Mouse (Mus musculus) megakaryocyte, embryonic 14.5 days (primary cell): ENCODE results near the gene Hemgn. TPM values are rescaled to one million over a fixed set of nuclear protein-coding genes. Genes with fewer than 3 reads are reported as not detected.
A peak's percentile ranks its signal among the peaks of the same experiment; 100 is the strongest.

Source experiments
- H3K27me3 ChIP-seq: replicated peaks from 2 replicates; pipeline ENCODE3; 2012; ENCODE audit warnings: inconsistent platforms
- H3K36me3 ChIP-seq: replicated peaks from 2 replicates; pipeline ENCODE3; 2012; ENCODE audit warnings: low read length, inconsistent platforms, mixed read lengths
- H3K4me1 ChIP-seq: 2 replicates; pipeline ENCODE4 v1.6.1; 2012; ENCODE audit warnings: inconsistent platforms
- H3K4me3 ChIP-seq: replicated peaks from 2 replicates; pipeline ENCODE3; 2012; ENCODE audit warnings: moderate library complexity, mild to moderate bottlenecking, inconsistent platforms
- H3K9me3 ChIP-seq: 2 replicates; pipeline ENCODE4 v1.6.1; 2012; ENCODE audit warnings: inconsistent platforms
- FLI1 ChIP-seq: IDR thresholded peaks from 2 replicates; pipeline ENCODE4 v1.6.1; 2012; ENCODE audit warnings: low read length, inconsistent platforms, mixed read lengths
- GATA1 ChIP-seq: IDR thresholded peaks from 3 replicates; pipeline ENCODE4 v1.6.1; 2012; ENCODE audit warnings: mixed read lengths, low read length, inconsistent platforms, borderline replicate concordance
- polyA plus RNA-seq: library from polyadenylated mRNA; stranded (reverse); fragments of >175 nt; gene quantifications from 2 replicates; pipeline ENCODE4 v1.2.3, GENCODE M21; 2012; ENCODE audit warnings: low replicate concordance; ENCODE audit not compliant: insufficient read depth

Gene Hemgn
- polyA plus RNA-seq, 1 experiment, result 13.1 TPM

GRCm38 (mm10) chr4:46450519-46451131 lies 37.3 kb upstream of the Hemgn start, which contains the start of gene Anp32b:
TSS of gene Anp32b (plus strand) at chr4:46450902.
- no peaks in the 10 kb centered on the region for H3K9me3 ChIP-seq
- peaks cover 68% of the 10 kb centered on the region for H3K4me1 ChIP-seq
- no peaks in the 10 kb centered on the region for H3K27me3 ChIP-seq
- peaks cover 5% of the 10 kb centered on the region for H3K36me3 ChIP-seq
- TF ChIP-seq FLI1 (no peak), GATA1 (no peak)
- H3K4me3 ChIP-seq, result peak within 1 kb of the TSS; percentile 94

GRCm38 (mm10) chr4:46450020-46450518 lies 36.8 kb upstream of the Hemgn start:
- Histone ChIP-seq H3K4me3 (peak overlapping the region; percentile 92), H3K9me3 (no peaks in the 10 kb centered on the region), H3K4me1 (peaks cover 63% of the 10 kb centered on the region), H3K36me3 (peaks cover 1% of the 10 kb centered on the region), H3K27me3 (no peaks in the 10 kb centered on the region)
- no peak for TF ChIP-seq FLI1
- no peak for TF ChIP-seq GATA1

GRCm38 (mm10) chr4:46448886-46449285 lies 35.6 kb upstream of the Hemgn start:
- H3K4me1 ChIP-seq, result peaks cover 51% of the 10 kb centered on the region

GRCm38 (mm10) chr4:46447461-46447860 lies 34.2 kb upstream of the Hemgn start:
- Histone ChIP-seq H3K27me3 (no peaks in the 10 kb centered on the region), H3K36me3 (no peaks in the 10 kb centered on the region), H3K4me3 (no peak overlapping the region), H3K4me1 (peaks cover 43% of the 10 kb centered on the region), H3K9me3 (no peaks in the 10 kb centered on the region)
- no peak for TF ChIP-seq FLI1
- TF ChIP-seq GATA1, result no peak

More at GRCm38 (mm10) chr4:46448886-46449285, 35.6 kb upstream of the Hemgn start:
- Histone ChIP-seq H3K9me3 (no peaks in the 10 kb centered on the region), H3K4me3 (no peak overlapping the region), H3K36me3 (no peaks in the 10 kb centered on the region), H3K27me3 (no peaks in the 10 kb centered on the region)
- TF ChIP-seq GATA1, result no peak
- no peak for TF ChIP-seq FLI1

GRCm38 (mm10) chr4:46445237-46445945 lies 32.1 kb upstream of the Hemgn start:
- Histone ChIP-seq H3K27me3 (no peaks in the 10 kb centered on the region), H3K9me3 (no peaks in the 10 kb centered on the region), H3K36me3 (no peaks in the 10 kb centered on the region), H3K4me1 (peaks cover 42% of the 10 kb centered on the region), H3K4me3 (no peak overlapping the region)
- TF ChIP-seq FLI1, result no peak

GRCm38 (mm10) chr4:46442501-46442900 lies 29.2 kb upstream of the Hemgn start:
- Histone ChIP-seq H3K36me3 (no peaks in the 10 kb centered on the region), H3K4me3 (no peak overlapping the region), H3K27me3 (no peaks in the 10 kb centered on the region), H3K4me1 (peaks cover 24% of the 10 kb centered on the region), H3K9me3 (no peaks in the 10 kb centered on the region)
- no peak for TF ChIP-seq GATA1

- H3K9me3 ChIP-seq, result no peaks in the 10 kb centered on the region
- H3K27me3 ChIP-seq, result peaks cover 4% of the 10 kb centered on the region
- no peak for TF ChIP-seq FLI1
- no peaks in the 10 kb centered on the region for H3K36me3 ChIP-seq
- H3K4me3 ChIP-seq, result no peak overlapping the region
- peaks cover under 1% of the 10 kb centered on the region; the same call in 1 of the 2 replicates for H3K4me1 ChIP-seq
Measured at GRCm38 (mm10) chr4:46432339-46433036, 19.2 kb upstream of the Hemgn start.

- H3K36me3 ChIP-seq, result no peaks in the 10 kb centered on the region
- no peak overlapping the region for H3K4me3 ChIP-seq
- peaks cover 8% of the 10 kb centered on the region for H3K27me3 ChIP-seq
- TF ChIP-seq GATA1 (no peak), FLI1 (no peak)
- peaks cover 3% of the 10 kb centered on the region; the same call in 1 of the 2 replicates for H3K9me3 ChIP-seq
- peaks cover 4% of the 10 kb centered on the region; the same call in 1 of the 2 replicates for H3K4me1 ChIP-seq
Measured at GRCm38 (mm10) chr4:46428903-46429499, 15.7 kb upstream of the Hemgn start.

- H3K27me3 ChIP-seq, result peaks cover 4% of the 10 kb centered on the region
- TF ChIP-seq GATA1, result no peak
- TF ChIP-seq FLI1, result no peak
- H3K4me1 ChIP-seq, result peaks cover 41% of the 10 kb centered on the region
- no peaks in the 10 kb centered on the region for H3K36me3 ChIP-seq
- peaks cover 3% of the 10 kb centered on the region; the same call in 1 of the 2 replicates for H3K9me3 ChIP-seq
- H3K4me3 ChIP-seq, result no peak overlapping the region
Measured at GRCm38 (mm10) chr4:46422625-46423024, 9.3 kb upstream of the Hemgn start.
